Mouse (Mus musculus) bone marrow, adult 2 months (tissue): Measurements from ENCODE around the gene Morc2a.

Source experiments
- CTCF ChIP-seq: fragments of 200-500 bp; IDR thresholded peaks from 2 replicates; pipeline ENCODE4 v1.5.1; 2011; ENCODE audit warnings: low read length, control low read depth; ENCODE audit not compliant: control insufficient read depth, insufficient read depth
- POLR2A ChIP-seq: fragments of 200-500 bp; IDR thresholded peaks from 2 replicates; pipeline ENCODE4 v1.6.1; 2011; ENCODE audit warnings: low read depth, mild to moderate bottlenecking, control low read depth, low read length, borderline replicate concordance; ENCODE audit not compliant: control insufficient read depth

GRCm38 (mm10) chr11:3724726-3725125 lies 75.7 kb downstream of the Morc2a start:
- no peak for TF ChIP-seq CTCF
- no peak for TF ChIP-seq POLR2A
